Mouse (Mus musculus): Measurements from ENCODE around the gene Espl1.

GRCm38 (mm10) chr15:102248131-102248811 lies 47.8 kb upstream of the Espl1 start:
- TF ChIP-seq POLR2A (IDR thresholded peaks at IDR 0.05; ENCODE audit: control insufficient read depth, low read depth, low read length) (no peak), CTCF (IDR thresholded peaks at IDR 0.05; ENCODE audit: control insufficient read depth, insufficient read depth, insufficient replicate concordance, low read depth, low read length) (no peak)

All from testis, adult 2 months (tissue).